Mouse (Mus musculus): ENCODE data around the gene Gm20594. TPM values are rescaled to one million over a fixed set of nuclear protein-coding genes. Genes with fewer than 3 reads are reported as not detected.

The Gm20594 gene
- polyA plus RNA-seq (2016; fragmentation: Nextera tagmentation; extraction: Ambion mirVana), result not detected in 2 replicates

- Histone ChIP-seq H3K27ac (no peak within 1 kb of the TSS), H3K27me3 (ENCODE audit: insufficient read depth, poor library complexity, severe bottlenecking) (no peaks in the 10 kb centered on the region), H3K9me3 (no peaks in the 10 kb centered on the region), H3K36me3 (no peaks in the 10 kb centered on the region), H3K4me1 (replicated peaks) (no peaks in the 10 kb centered on the region), H3K4me3 (no peak within 1 kb of the TSS)
- WGBS, result 67% methylated on average over 1 of the region's 1 CpGs
- DNase-seq (ENCODE audit: low spot score), result no peak
Measured at GRCm38 (mm10) chr6:79817616-79818015, at the start of gene Gm20594. Gm20594 (plus strand) TSS chr6:79817916.

- no peak for DNase-seq (ENCODE audit: low spot score)
- H3K36me3 ChIP-seq, result no peaks in the 10 kb centered on the region
- no peaks in the 10 kb centered on the region for H3K9me3 ChIP-seq
- 90% methylated on average over 4 of the region's 4 CpGs for WGBS
- H3K27me3 ChIP-seq (ENCODE audit: insufficient read depth, poor library complexity, severe bottlenecking), result no peaks in the 10 kb centered on the region
- no peak overlapping the region for H3K4me3 ChIP-seq
- H3K27ac ChIP-seq, result no peak overlapping the region
- H3K4me1 ChIP-seq (replicated peaks), result no peaks in the 10 kb centered on the region
Measured at GRCm38 (mm10) chr6:79818114-79818513, 398 bp downstream of the Gm20594 start.

GRCm38 (mm10) chr6:79833845-79834244, 16.1 kb downstream of the Gm20594 start:
- no peak for DNase-seq (ENCODE audit: low spot score)
- H3K9me3 ChIP-seq, result no peaks in the 10 kb centered on the region
- no peak overlapping the region for H3K4me3 ChIP-seq
- H3K27me3 ChIP-seq (ENCODE audit: insufficient read depth, poor library complexity, severe bottlenecking), result no peaks in the 10 kb centered on the region
- H3K27ac ChIP-seq, result no peak overlapping the region
- H3K36me3 ChIP-seq, result no peaks in the 10 kb centered on the region
- H3K4me1 ChIP-seq (replicated peaks), result no peaks in the 10 kb centered on the region
- 90% methylated on average over 4 of the region's 4 CpGs for WGBS

- H3K27me3 ChIP-seq (ENCODE audit: insufficient read depth, poor library complexity, severe bottlenecking), result no peaks in the 10 kb centered on the region
- DNase-seq (ENCODE audit: low spot score), result no peak
- no peaks in the 10 kb centered on the region for H3K4me1 ChIP-seq (replicated peaks)
- no peak overlapping the region for H3K4me3 ChIP-seq
- H3K9me3 ChIP-seq, result no peaks in the 10 kb centered on the region
- 98% methylated on average over 1 of the region's 1 CpGs for whole genome bisulfite sequencing
- H3K36me3 ChIP-seq, result no peaks in the 10 kb centered on the region
- H3K27ac ChIP-seq, result no peak overlapping the region
Measured at GRCm38 (mm10) chr6:79846829-79847228, 29.1 kb downstream of the Gm20594 start.

Other genes with a start within 250 kb of the Gm20594 start
- 1.5 and 3.7 TPM in 2 replicates for gene Lrrtm4, start 201.0 kb downstream of the Gm20594 start, polyA plus RNA-seq (2016; fragmentation: Nextera tagmentation; extraction: Ambion mirVana)

Data from hindbrain, embryonic 10.5 days (tissue).